Mouse (Mus musculus) neural tube, postnatal 0 days (tissue): ENCODE data around the gene Begain. TPM values are rescaled to one million over a fixed set of nuclear protein-coding genes. Genes with fewer than 3 reads are reported as not detected.

Source experiments
- polyA plus RNA-seq: library from polyadenylated mRNA; unstranded; fragments of >200 nt; fragmentation: Nextera tagmentation; extraction: Ambion mirVana; gene quantifications from 2 replicates; pipeline ENCODE4 v1.2.1, GENCODE M21; 2015

The Begain gene
- polyA plus RNA-seq = 37.3 and 41.4 TPM in 2 replicates

GRCm38 (mm10) chr12:109068167-109068653, at the start of gene Begain:
TSS of gene Begain (minus strand) at chr12:109068217.

Other genes with a start within 250 kb of the Begain start
- gene Slc25a29, start 232.3 kb downstream of the Begain start, polyA plus RNA-seq = 17.7 and 18.4 TPM in 2 replicates
- gene Slc25a47, start 232.2 kb downstream of the Begain start, polyA plus RNA-seq = 6.4 and 6.8 TPM in 2 replicates
- 3.3 and 3.6 TPM in 2 replicates for gene Wdr25, start 174.6 kb downstream of the Begain start, polyA plus RNA-seq
- 89.3 and 92.6 TPM in 2 replicates for gene Wars, start 174.0 kb downstream of the Begain start, polyA plus RNA-seq